Mouse (Mus musculus) myocyte (in vitro differentiated cells): ENCODE data around the gene Tmem63c.

Experiments used
- E2F4 ChIP-seq: IDR thresholded peaks from one replicate; pipeline ENCODE4 v1.6.1; 2011; ENCODE audit warnings: mild to moderate bottlenecking, control low read depth, moderate library complexity; ENCODE audit not compliant: insufficient read depth
- MAX ChIP-seq: IDR thresholded peaks from one replicate; pipeline ENCODE4 v1.6.1; 2011; ENCODE audit warnings: low read depth, mild to moderate bottlenecking, control low read depth
- MYOD1 ChIP-seq, 3 experiments: IDR thresholded peaks; one replicate each; pipeline ENCODE4 v1.6.1; 2011; ENCODE audit warnings: control low read depth in 2 of 3, low read depth in 2 of 3, mild to moderate bottlenecking in 2 of 3, moderate library complexity in 1 of 3; ENCODE audit not compliant: insufficient read length in 2 of 3, control insufficient read depth in 1 of 3
- MYOG ChIP-seq, 3 experiments: IDR thresholded peaks; one replicate each; pipeline ENCODE4 v1.6.1; 2011; ENCODE audit warnings: control low read depth in 2 of 3, low read depth in 2 of 3, mild to moderate bottlenecking in 2 of 3; ENCODE audit not compliant: insufficient read length in 2 of 3, control insufficient read depth in 1 of 3, insufficient read depth in 1 of 3
- POLR2A ChIP-seq: IDR thresholded peaks from one replicate; pipeline ENCODE4 v1.6.1; 2011; ENCODE audit warnings: low read depth, mild to moderate bottlenecking, control low read depth, moderate library complexity; ENCODE audit not compliant: insufficient read length
- POLR2AphosphoS2 ChIP-seq: IDR thresholded peaks from one replicate; pipeline ENCODE4 v1.6.1; 2011; ENCODE audit warnings: low read depth, control low read depth; ENCODE audit not compliant: insufficient read length
- TCF12 ChIP-seq: IDR thresholded peaks from one replicate; pipeline ENCODE4 v1.6.1; 2011; ENCODE audit warnings: mild to moderate bottlenecking, control low read depth; ENCODE audit not compliant: poor library complexity, insufficient read depth, severe bottlenecking
- TCF3 ChIP-seq: IDR thresholded peaks from one replicate; pipeline ENCODE4 v1.6.1; 2011; ENCODE audit warnings: low read depth, control low read depth; ENCODE audit not compliant: insufficient read length

GRCm38 (mm10) chr12:86984194-86984555 lies 37.0 kb upstream of the Tmem63c start:
- no peak for TF ChIP-seq TCF3
- no peak for TF ChIP-seq POLR2A
- TF ChIP-seq MYOG (IDR thresholded peaks at IDR 0.05; ENCODE audit: control insufficient read depth in 1 of 3, insufficient read depth in 1 of 3, insufficient read length in 2 of 3, low read depth in 2 of 3), result no peak
- TF ChIP-seq MYOD1 (IDR thresholded peaks at IDR 0.05; ENCODE audit: control insufficient read depth in 1 of 3, insufficient read length in 2 of 3, low read depth in 2 of 3), result no peak
- no peak for TF ChIP-seq TCF12
- no peak for TF ChIP-seq E2F4
- no peak for TF ChIP-seq POLR2AphosphoS2
- TF ChIP-seq MAX, result peak; percentile 52
